Mouse (Mus musculus): ENCODE results near the gene Gm45213.

The Gm45213 gene

GRCm38 (mm10) chr7:66043552-66044459 lies at the start of gene Gm45213:
Gene Gm45213 (plus strand): TSS chr7:66043602.
- DNase-seq, result no peak

- DNase-seq, result no peak
These were observed 42.2 kb upstream of the Gm45213 start for GRCm38 (mm10) chr7:66001035-66001754.

GRCm38 (mm10) chr7:66001797-66002196 lies 41.6 kb upstream of the Gm45213 start:
- no peak for DNase-seq

GRCm38 (mm10) chr7:66003447-66003846 lies 40.0 kb upstream of the Gm45213 start:
- DNase-seq, result no peak

- DNase-seq, result no peak
These were observed 39.4 kb upstream of the Gm45213 start for GRCm38 (mm10) chr7:66003865-66004638.

GRCm38 (mm10) chr7:66005066-66005465 lies 38.3 kb upstream of the Gm45213 start:
- DNase-seq, result no peak

GRCm38 (mm10) chr7:66008161-66008891 lies 35.1 kb upstream of the Gm45213 start:
- no peak for DNase-seq

- no peak for DNase-seq
These were observed 34.5 kb upstream of the Gm45213 start for GRCm38 (mm10) chr7:66008892-66009273.

- no peak for DNase-seq
These were observed 32.9 kb upstream of the Gm45213 start for GRCm38 (mm10) chr7:66010518-66010917.

GRCm38 (mm10) chr7:66027747-66028146 lies 15.7 kb upstream of the Gm45213 start:
- DNase-seq, result no peak

- no peak for DNase-seq
These were observed 14.5 kb upstream of the Gm45213 start for GRCm38 (mm10) chr7:66028766-66029512.

- no peak for DNase-seq
These were observed 6.6 kb upstream of the Gm45213 start for GRCm38 (mm10) chr7:66036809-66037208.

- no peak for DNase-seq
These were observed 5.1 kb upstream of the Gm45213 start for GRCm38 (mm10) chr7:66038261-66038660.

GRCm38 (mm10) chr7:66038730-66039129 lies 4.7 kb upstream of the Gm45213 start:
- DNase-seq, result no peak

- DNase-seq, result no peak
These were observed 3.2 kb upstream of the Gm45213 start for GRCm38 (mm10) chr7:66040026-66040814.

GRCm38 (mm10) chr7:66044617-66045016 lies 1.2 kb downstream of the Gm45213 start:
- peak; percentile 27 for DNase-seq

GRCm38 (mm10) chr7:66046921-66047918 lies 3.8 kb downstream of the Gm45213 start:
- peak; percentile 47 for DNase-seq

GRCm38 (mm10) chr7:66047975-66048374 lies 4.6 kb downstream of the Gm45213 start:
- no peak for DNase-seq

- no peak for DNase-seq
These were observed 5.2 kb downstream of the Gm45213 start for GRCm38 (mm10) chr7:66048446-66049230.

Data from embryo, embryonic 11 days (tissue).